Mouse (Mus musculus) Muller cell, postnatal 12 days (primary cell): ENCODE measurements at regions not wholly inside any gene's neighbourhood (a gene's known extent, or its start where the extent isn't known, plus 50 kb on each side); places are given as distances from the start of the nearest gene placed in this dataset.
"Not testable (repeated sequence)": the region's sequence is repeated elsewhere in the genome, so short reads cannot be mapped to it uniquely, and the experiment has no call there.

Experiments
- DNase-seq: peaks from one replicate; pipeline ENCODE4 v3.0.0-alpha.2; 2015; ENCODE audit errors: inconsistent ontology term

DNA sequence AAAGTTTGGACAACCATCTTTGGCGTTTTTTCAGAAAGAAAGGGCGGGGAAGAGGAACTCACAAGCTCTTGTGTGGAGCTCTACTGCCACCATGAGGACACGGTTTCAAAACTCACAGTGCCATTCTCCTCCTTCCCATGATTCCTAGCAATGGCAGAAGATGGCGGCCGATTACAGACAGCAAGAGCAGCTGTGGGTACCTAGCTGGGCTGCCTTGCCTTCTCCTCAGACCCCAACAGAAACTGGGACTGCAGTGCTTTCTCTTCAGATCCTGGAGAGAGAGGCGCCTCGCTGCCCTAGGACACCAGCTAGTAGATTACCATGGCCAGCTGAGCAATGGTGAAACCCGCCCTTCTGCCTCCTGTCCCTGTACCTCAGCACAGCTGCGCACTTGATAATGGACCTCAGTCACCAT lies 174.2 kb upstream of the Olfr1324 start:
- DNase-seq, result peak; percentile 47

DNA sequence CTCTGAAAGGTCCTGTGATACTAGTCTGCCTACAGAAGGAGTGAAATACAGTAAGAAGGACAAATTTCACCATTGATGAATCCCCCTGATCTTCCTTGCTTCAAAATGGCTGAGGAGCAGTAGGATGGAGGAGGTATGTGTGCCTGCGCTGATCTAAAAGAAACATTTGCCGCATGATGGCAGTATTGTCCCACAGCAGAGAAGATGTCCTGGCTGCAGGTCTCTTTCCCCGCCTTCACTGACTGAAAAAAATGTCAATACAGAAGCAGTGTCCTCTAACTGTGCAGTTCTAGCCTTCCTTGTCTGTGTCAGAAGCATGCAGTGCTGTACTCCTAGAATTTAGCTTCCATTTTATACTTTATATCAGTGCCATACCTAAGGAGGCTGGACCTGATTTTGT lies 172.0 kb upstream of the Olfr1324 start:
- DNase-seq, result peak; percentile 74

DNA sequence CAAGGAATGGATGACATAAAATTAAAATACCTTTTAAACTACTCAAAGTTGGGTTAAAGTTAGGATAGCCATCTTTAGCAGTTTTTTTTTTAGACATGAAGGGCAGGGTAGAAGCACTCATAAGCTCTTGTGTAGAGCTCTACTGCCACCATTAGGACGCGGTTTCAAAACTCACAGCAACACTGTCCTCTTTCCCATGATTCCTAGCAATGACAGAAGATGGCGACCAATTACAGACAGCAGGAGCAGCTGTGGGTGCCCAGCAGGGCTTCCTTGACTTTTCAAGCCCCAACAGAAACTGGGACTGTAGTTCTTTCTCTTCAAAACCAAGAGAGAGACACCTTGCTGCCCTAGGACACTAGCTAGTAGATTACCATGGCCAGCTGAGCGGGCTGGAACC lies 171.5 kb upstream of the Olfr1324 start:
- peak; percentile 54 for DNase-seq

DNA sequence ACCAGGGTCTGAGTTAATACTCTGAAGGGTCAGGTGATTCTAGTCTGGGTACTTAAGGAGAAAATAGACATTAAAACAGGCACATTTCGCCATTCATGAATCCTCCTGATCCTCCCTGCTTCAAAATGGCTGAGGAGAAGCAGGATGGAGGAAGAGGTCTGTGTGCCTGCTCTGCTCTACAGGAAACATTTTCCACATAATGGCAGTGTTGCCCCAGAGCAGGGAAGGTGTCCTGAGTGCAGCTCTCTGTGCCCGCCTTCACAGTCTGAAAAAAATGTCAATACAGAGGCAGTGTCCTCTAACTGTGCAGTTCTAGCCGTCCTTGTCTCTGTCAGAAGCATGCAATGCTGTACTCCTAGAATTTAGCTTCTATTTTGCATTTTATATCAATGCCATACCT lies 169.3 kb upstream of the Olfr1324 start:
- DNase-seq, result not testable (repeated sequence)

DNA sequence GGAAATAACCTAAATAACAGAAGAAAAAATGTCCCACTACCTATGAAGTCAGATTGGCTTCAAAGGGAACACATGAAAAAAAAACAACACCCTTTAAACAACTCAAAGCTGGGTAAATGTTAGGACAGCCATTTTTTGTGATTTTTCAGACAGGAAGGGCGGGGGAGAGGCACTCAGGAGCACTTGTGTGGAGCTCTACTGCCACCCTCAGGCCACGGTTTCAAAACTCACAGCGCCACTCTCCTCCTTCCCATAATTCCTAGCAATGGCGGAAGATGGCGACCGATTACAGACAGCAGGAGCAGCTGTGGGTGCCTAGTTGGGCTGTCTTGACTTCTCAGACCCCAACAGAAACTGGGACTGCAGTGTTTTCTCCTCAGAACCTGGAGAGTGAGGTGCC lies 168.8 kb upstream of the Olfr1324 start:
- DNase-seq, result peak; percentile 60

DNA sequence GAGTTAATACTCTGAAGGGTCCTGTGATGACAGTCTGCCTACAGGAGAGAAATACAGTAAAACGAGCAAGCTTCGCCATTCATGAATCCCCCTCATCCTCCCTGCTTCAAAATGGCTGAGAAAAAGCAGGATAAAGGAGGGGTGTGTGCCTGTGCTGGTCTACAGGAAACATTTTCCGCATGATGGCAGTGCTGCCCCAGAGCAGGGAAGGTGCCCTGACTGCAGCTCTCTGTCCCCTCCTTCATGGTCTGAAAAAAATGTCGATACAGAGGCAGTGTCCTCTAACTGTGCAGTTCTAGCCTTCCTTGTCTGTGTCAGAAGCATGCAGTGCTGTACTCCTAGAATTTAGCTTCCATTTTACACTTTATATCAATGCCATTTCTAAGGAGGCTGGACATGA lies 166.7 kb upstream of the Olfr1324 start:
- peak; percentile 22 for DNase-seq

DNA sequence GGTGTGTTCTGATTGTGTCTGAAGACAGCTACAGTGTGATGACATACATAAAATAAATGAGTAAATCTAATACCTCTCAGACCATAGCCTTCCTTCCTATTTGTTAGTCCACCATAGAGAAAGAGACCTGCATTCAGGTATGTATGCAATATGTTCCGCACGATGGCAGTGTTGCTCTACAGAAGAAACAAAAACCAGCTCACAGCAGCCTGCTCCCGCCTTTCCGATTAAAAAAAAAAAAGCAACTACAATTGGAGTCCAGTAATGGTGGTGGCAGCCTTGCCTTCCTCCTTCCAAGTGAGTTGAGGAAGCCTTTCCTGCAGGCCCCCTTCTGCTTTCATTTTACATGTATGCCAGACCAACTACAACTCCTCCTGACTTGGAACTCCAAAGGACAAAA lies 163.2 kb upstream of the Olfr1324 start:
- DNase-seq, result peak; percentile 56

DNA sequence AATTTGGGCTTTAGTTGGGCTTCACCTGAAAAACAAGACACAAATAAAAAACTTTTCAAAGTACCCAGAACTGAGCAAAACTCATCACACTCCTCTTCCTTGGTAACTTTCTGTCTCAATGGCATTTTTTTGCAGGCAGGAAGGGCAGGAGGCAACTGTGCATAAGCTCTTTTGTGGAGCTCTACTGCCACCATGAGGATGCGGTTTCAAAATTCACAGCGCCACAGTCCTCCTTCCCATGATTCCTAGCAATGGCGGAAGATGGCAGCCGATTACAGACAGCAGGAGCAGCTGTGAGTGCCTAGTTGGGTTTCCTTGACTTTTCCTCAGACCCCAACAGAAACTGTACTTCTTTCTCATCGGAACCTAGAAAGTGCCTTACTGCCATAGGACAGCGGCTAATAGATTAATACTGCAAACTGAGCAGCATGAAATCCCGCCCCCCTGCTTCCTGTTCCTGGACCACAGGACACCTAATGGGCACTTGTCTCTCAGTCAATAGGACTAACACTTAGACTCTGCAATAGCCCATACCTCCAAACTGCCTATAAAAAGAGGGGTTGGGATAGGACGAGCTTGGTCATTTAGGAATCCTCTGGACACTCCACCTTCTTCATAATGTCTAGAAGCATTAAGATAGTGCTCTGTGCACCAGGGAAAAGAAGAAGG lies 162.5 kb upstream of the Olfr1324 start:
- peak; percentile 67 for DNase-seq

DNA sequence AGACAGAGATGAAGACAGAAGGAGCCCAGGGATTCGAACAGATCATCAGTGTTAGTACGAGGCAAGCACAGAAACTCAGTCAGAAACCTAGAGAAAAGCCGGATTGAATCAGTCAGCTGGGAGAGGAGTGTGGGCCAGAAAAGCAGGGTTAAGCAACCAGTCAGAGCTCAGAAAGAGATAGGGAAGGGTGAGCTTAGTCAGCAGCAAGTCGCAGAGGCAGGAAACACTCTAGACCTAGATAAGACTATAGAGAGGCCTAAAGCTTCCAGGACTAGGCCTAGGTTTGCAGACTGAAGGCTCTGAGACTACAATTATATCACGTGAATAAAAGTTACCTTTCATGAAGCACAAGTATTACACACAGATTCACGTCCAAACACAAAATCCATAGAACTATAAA lies 160.6 kb upstream of the Olfr1324 start:
- no peak for DNase-seq

DNA sequence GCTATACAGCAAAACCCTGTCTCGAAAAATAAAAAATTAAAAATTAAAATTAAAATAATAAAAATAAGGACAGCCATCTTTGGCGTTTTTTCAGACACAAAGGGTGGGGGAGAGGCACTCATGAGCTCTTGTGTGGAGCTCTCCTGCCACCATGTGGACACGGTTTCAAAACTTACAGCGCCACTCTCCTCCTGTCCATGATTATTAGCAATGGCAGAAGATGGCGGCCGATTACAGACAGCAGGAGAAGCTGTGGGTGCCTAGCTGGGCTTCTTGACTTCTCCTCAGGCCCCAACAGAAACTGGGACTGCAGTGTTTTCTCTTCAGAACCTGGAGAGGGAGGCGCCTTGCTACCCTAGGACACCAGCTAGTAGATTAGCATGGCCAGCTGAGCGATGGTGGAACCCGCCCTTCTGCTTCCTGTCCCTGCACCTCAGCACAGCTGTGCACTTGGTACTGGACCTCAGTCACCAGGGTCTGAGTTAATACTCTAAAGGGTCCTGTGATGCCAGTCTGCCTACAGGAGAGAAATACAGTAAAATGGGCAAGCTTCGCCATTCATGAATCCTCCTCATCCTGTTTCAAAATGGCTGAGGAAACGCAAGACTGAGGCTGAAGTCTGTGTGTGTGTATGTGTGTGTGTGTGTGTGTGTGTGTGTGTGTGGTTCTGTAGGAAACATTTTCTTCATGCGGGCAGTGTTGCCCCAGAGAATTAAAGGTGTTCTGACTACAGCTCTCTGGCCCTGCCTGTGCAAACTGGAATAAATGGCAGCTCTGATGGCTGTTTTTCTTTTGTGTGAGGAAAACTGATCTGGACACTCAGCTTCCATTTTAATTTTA lies 155.7 kb upstream of the Olfr1324 start:
- peak; percentile 51 for DNase-seq

DNA sequence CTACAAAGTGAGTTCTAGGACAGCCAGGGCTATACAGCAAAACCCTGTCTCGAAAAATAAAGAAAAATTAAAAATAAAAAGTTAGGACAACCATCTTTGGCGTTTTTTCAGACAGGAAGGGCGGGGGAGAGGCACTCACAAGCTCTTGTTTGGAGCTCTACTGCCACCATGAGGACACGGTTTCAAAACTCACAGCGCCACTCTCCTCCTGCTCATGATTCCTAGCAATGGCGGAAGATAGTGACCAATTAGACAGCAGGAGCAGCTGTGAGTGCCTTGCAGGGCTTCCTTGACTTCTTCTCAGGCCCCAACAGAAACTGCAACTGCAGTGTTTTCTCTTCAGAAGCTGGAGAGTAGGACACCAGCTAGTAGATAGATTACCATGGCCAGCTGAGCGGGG lies 151.9 kb upstream of the Olfr1324 start:
- DNase-seq, result peak; percentile 24

DNA sequence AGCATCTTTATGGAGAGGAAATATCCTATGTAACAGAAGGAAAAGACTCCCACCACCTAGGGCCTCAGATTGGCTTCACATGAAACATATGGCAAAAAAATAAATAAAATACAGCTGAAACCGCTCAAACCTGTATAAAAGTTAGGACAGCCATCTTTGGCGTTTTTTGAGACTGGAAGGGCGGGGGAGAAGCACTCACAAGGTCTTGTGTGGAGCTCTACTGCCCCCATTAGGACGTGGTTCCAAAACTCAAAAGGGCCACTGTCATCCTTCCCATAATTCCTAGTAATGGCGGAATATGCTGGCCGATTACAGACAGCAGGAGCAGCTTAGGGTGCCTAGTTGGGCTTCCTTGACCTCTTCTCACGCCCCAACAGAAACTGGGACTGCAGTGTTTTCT lies 148.5 kb upstream of the Olfr1324 start:
- DNase-seq, result peak; percentile 52

DNA sequence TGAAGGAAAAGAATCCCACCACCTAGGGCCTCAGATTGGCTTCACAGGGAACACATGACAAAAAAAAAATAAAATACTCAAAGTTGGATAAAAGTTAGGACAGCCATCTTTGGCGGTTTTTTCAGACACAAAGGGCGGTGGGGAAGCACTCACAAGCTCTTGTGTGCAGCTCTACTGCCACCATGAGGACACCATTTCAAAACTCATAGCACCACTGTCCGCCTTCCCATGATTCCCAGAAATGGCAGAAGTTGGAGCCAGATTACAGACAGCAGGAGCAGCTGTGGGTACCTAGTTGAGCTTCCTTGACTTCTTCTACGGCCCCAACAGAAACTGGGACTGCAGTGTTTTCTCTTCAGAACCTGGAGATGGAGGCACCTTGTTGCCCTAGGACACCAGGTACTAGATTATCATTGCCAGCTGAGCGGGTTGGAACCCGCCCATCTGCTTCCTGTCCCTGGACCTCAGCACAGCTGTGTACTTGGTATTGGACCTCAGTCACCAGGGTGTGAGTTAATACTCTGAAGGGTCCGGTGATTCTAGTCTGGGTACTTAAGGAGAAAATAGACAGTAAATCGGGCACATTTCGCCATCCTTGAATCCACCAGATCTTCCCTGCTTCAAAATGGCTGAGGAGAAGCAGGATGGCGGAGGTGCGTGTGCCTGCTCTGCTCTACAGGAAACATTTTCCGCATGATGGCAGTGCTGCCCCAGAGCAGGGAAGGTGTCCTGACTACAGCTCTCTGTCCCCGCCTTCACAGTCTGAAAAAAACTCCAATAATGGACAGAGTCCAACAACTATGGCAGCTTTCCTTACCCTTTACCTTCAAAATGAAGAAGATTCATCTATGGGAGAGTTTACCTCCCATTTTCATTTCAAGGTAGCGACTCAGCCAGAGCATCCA lies 144.1 kb upstream of the Olfr1324 start:
- peak; percentile 58 for DNase-seq

DNA sequence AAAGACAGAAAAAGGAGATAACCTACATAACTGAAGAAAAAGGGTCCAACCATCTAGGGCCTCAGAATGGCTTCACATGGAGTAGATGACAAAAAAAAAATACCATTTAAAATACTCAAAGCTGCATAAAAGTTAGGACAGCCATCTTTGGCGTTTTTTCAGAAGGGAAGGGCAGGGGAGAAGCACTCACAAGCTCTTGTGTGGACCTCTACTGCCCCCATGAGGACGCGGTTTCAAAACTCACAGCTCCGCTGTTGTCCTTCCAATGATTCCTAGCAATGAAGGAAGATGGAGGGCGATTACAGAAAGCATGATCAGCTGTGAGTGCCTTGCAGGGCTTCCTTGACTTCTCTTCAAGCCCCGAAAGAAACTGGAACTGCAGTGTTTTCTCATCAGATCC lies 140.8 kb upstream of the Olfr1324 start:
- no peak for DNase-seq

DNA sequence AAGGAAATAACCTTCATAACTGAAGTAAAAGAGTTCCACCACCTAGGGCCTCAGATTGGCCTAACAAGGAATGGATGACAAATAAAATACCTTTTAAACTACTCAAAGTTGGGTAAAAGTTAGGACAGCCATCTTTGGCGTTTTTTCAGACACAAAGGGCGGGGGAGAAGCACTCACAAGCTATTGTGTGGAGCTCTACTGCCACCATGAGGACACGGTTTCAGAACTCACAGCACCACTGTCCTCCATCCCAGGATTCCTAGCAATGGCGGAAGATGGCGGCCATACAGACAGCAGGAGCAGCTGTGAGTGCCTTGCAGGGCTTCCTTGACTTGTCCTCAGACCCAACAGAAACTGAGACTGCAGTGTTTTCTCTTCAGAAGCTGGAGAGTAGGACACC lies 138.0 kb upstream of the Olfr1324 start:
- peak; percentile 43 for DNase-seq

DNA sequence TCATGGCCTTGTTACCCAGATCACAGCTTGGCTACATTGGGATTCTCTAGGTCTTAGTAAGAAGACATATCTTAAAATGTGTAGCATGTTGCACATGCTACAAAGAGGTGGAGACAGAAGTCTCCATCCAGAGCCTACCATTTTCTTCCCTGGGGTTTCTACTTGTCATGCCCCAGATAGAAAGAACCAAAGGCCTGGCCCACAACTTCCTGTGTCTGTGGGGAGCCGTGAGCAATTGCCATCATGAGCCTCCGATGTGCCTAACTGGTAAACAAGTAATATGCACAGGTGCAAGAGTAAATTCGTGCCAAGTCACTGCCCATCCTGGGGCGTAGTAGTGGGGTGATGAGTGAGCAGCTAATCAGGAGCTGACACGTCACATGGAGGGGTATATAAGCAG lies 136.7 kb upstream of the Olfr1324 start:
- not testable (repeated sequence) for DNase-seq

DNA sequence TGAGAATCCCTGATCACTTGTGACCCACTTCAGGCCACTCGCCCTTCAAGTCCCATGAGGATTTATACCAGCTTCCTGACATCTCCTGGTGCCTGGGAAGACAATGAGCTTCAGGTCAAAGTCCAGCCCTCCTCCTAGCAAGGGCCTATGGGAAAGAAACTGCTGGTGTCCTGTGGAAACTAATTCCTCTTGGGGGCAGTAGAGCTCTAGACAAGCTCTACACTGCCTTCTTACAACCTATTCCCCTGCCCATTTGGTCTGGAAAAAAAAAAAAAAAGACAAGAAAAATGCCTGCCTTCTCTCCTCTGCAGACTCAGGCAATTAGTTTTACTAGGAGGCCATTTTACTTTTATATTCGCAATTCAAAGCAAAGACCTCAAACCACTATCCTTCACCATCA lies 132.6 kb upstream of the Olfr1324 start:
- DNase-seq, result peak; percentile 30

DNA sequence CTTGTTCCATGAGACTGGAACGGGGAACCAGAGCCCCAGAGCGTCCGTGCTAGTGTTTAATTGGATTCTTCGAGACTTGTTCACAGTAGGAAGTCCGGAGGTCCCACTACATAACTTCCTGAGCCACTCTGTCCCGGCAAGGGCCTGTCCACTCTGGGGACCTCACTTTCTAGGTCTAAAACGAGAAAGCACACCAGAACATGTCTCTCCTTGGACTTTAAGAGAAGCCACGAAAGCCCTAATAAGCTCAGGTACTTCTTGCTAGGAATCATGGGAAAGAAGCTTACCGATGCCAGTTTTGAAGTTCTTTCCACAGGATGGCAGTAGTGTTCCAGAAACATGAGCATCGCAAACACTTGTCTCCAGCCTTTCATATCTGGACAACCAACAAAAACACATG lies 122.0 kb upstream of the Olfr1324 start:
- peak; percentile 48 for DNase-seq

DNA sequence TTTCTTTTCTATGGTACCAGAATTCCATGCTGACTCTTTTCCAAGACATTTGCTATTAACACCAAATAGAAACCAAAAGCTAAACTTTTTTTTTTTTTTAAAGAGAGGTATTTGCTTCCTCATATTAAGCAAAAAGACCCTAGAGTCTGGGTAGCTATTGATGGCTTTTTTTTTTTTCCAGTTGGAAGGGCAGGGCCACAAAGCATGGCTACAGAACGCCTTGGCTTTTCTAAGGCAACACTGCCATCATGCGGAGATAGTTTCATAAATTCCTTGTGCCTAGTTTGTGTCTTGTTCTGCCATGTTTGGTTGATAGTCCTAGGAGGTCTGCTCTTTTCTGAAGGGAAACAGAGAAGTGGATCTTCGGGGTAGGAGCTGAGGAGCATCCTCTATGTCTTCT lies 121.4 kb upstream of the Olfr1324 start:
- peak; percentile 58 for DNase-seq

DNA sequence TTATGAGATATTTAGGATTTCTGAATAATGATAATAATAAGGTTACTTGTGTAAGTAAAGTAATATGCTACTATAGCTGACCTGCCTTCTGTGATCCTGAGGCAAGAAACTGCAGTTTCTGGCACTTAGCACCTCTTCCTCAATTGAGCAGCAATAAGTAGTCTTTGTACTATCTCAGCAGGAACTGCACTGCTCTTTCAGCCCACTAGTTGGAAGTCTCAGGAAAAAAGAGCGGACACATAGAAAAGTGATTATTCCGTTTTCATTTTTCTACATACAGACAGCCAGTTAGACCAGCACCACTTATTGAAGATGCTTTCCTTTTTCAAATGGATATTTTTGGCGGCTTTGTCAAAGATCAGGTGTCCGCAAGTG lies 109.5 kb upstream of the Olfr1324 start:
- not testable (repeated sequence) for DNase-seq

DNA sequence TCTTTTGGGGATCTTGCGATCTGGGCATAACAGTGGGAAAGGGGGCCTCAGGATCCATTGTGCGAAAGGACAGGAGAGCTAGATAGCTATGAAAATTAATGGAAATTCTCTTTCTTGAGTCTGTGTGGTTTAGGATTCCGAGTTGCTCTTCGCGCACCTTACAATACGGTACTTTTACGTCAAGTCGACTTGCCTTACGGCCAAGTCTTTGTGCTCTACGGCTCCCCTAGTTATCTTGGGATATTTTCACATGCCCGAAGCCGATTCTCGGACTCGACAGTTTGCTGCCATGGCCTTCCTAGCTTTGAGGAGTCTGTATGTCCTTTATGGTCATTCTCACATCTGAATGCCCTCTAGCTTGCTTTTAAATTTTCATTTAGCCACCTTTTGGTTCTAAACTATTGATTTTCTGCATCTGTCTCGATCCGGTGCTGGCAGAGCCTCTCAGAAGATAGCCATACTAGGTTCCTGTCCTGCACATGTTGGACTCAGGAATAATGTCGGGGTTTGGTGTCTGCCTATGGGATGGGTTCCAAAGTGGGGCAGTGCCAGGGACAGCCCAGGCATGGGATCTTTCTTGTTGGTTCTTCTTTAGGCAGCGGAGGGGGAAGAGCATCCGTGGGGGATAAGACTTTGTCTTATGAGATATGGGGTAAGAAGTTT lies 109.0 kb upstream of the Olfr1324 start:
- peak; percentile 15 for DNase-seq

DNA sequence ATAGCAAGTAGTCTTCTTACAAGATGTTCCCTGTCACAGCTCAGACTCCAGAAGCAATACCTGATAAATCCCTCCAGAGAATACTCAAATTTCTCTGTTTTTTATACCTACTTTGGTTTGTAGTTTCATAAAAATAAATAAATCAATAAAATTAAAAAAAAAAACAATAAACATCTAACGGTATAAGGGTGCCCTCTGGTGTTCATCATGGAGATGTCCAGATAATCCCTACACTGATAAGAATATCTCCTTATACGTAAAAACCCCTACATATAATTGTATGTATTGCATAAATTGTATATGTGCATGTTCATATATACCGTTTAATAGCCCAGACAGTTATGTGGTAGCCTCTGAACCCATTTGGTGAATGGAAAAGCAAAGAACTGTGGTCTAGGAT lies 75.7 kb upstream of the Olfr1324 start:
- no peak for DNase-seq
